Mouse (Mus musculus) MN1 (cell line): ENCODE data around the gene Tra2a.

Experiments
- DNase-seq: peaks from one replicate; pipeline ENCODE4 v3.0.0-alpha.2; 2016; ENCODE audit warnings: low spot score

The Tra2a gene

GRCm38 (mm10) chr6:49236331-49236730 is 27.5 kb downstream of the Tra2a start:
- DNase-seq = peak; percentile 81

DNA sequence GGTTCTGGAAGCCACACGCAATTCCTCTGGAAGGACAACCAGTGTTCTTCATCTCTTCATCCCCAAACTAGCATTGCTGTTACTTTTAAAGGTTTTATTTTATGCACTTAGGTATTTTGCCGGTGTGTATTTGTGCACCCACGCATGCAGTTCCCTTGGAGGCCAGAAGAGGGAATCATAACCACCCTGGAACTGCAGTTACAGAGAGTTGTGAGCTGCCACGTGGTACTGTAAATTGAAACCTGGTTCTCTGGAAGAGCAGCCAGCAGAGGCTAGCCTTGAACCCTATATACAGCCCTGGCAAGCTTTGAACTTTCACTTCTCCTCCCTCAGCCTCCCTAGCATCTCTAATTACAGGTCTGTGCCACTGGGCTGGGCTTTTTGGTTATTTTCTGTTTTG is 30.5 kb downstream of the Tra2a start:
- DNase-seq = no peak

- peak; percentile 34 for DNase-seq
These were observed 35.6 kb downstream of the Tra2a start for GRCm38 (mm10) chr6:49228126-49228679.

DNA sequence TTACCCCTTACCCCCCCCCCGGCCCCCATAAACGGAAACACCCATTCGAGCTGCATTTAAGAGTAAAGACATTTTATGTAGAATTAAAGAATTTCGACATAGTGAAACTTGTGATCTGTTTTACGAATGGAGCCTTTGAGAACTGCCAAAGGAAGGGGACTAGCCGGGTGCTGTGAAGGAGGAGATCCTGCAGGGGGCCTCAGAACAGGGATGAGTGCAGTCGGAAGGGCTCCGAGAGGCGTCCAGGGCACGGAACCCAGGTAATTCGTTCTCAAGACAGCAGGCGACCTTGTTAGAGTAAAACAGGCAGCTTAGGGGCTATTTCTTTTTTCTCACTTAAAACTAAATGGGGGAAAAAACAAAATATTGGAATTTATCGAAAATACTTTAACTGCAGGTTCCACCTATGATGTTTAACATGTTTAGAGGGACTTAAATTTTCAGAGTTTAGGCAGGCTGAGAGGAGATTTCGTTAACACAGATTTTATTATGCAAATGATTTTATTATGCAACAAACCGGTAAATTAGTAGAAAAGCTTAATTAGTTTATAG is 36.6 kb downstream of the Tra2a start:
- peak; percentile 51 for DNase-seq

DNA sequence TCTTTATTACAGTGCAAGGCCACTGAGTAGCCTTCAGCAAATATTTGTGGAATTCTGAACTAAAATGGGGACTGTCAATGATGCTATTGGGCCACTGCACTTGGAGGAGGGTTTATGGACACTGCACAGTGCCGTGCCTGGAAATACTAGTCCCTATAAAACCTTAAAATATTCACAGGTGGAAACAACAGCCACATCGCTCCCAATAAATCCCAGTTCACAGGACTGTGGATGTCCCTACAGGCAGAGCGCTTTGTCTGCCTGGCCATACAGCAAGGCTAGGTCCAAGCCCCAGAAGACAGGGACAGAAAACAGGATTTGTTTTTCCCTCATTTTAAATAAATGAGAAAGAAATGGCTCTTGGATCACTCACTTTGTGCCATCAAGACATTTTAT is 38.1 kb downstream of the Tra2a start:
- no peak for DNase-seq

DNA sequence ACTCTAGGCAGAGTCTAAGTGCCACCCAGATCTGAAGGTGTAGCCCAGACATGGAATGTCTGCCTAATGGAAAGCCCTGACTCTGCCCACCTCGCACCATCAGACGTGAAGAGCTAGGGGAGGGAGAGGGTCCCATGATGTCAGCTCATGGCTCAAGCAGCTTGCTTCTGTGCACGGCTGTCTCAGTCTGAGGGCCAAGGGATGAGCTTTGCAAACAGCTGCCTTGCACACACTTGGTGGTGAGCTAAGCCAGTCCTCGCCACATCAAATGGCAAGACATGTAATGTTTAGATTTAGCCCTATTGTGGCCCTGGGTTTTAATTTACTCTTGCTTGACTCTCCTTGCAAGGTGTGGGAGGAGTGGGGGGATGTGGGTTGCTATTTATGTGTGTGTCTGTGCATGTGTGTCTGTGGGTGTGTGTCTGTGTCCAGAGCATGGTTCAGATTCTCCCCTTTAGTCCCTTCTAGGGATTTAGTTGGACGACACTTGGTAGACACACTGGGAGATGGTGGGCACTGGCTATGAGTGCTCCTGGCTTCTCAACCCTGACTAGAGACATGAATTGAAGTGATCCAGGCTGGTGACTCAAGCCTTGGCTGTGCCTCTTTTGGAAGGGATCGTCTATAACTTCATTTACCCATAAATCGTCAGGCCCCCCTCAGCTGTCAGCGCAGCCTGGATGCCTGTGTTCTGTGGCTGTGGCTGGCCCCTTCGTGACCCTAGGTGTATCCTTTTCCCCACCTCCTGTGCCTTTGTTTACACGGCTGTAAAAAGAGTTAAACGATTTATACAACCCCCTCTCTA is 38.7 kb downstream of the Tra2a start:
- DNase-seq = no peak

DNA sequence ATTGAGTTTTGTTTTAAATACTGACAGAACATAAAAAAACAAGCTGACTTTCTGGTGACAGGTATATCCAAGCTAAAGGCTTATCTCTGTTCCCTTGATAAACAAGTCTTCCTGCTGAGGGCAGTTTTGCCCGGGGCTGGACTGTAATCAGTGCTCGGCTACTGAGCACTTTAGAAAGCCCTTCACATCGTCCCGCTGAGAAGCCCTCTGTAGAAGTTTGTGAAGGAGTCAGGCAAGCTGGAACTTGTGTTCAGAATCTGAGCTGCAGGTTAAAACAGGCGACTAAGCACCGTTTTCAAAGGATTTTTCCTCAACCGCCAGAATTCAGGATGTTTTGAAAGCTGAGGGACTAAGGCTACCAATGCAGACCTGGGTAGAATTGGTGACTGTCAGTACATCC is 41.9 kb downstream of the Tra2a start:
- DNase-seq = no peak

GRCm38 (mm10) chr6:49219920-49220604 is 43.8 kb downstream of the Tra2a start:
- DNase-seq = no peak

DNA sequence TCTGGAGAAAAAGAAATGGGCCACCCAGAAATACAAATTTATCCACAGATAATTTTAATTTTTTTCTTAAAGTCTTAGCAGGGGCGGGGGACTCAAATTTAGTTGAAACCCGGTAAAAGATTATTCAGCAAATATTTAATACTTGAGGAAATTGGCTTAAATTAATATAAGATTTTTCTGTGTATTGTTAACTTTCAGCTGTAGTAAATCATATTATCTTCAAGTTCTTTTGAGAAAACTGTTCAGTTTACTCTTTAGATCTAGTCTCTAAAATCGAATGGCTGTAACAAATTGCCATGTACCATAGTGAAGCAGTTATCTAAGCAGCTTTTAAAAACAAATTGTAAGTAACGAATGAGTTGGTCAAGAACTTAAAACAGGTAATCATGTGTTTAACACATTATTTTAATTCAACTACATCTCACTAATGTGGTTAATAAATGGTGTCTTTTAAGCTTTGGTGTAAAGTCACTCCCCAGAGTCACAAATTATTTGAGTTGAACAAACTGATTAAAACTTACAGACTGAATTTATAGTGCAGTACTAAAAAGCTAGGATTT is 44.8 kb downstream of the Tra2a start:
- DNase-seq = no peak

- peak; percentile 22 for DNase-seq
These were observed 45.5 kb downstream of the Tra2a start for GRCm38 (mm10) chr6:49218275-49218802.

DNA sequence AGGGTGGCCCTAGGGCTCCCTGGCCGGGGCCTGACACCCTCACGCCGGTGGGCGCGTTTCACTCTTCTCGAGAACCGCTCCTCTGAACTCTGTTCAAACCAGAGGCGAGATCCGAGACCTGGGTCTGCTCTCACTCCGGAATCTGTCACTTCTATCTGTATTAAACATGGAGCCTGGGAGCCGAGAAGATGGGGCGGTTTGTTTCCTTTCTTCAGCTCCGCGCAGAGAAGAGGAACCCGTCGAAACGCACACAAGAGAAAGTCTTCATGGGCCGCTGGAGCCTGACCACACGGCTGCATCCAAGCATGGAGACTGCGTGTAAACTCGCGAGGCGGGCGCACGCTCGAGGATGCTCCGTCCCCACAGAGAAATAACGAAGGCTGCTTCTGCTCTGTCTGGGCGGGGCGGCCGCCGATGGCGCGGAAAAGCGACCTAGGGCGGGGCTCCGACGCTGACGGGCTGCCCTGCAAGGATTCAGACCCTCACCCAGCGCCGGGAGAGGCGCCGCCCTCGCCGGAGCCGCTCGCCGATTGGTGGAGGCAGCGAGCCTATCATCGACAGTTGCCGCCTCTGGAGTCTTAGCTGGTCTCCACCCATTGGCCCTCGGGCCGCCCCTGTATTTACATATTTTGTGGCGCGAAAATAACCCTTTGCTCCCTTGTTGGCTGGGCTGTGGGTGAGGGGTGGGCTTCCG is 46.1 kb downstream of the Tra2a start:
- peak; percentile 94 for DNase-seq

- DNase-seq = no peak
These were observed 46.9 kb downstream of the Tra2a start for GRCm38 (mm10) chr6:49216811-49217542.

DNA sequence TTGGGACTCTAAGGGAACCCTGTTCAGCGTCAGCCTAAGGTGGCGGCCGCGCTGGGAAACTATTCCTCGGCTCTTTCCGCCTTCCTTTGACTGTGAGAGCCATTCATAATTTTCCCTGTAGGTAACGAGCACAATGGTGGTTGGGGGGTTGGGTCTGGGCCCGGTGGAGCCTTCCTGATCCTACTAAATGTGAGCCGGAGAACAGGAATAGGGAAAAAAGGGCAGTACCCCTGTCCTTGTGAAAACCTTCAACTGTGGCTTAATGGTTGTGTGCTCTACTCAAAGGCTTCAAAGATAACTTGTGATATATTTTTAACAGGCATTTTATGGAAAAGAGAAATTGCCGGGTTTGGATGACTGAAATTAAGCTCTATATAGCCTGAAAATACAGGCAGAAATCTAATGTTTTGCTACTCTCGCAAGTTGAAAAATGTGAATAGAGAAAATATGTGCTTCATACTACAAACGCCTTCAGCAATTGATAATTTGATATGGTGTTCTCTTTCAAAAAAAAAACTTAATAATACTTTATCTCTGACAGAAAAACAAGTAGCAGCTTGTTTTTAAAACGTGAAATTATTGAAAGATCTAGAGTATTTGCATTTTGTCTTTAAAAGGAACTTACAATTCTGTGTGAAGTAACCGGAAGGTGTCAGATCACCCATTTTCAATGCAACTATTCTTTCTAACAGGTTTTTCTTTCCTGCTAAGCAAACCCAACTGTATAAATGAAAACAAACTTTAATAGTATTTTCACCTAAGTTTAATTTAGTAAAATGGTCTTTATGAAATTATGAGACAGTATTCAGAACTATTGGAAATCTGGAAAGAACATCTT is 47.9 kb downstream of the Tra2a start:
- peak; percentile 45 for DNase-seq

DNA sequence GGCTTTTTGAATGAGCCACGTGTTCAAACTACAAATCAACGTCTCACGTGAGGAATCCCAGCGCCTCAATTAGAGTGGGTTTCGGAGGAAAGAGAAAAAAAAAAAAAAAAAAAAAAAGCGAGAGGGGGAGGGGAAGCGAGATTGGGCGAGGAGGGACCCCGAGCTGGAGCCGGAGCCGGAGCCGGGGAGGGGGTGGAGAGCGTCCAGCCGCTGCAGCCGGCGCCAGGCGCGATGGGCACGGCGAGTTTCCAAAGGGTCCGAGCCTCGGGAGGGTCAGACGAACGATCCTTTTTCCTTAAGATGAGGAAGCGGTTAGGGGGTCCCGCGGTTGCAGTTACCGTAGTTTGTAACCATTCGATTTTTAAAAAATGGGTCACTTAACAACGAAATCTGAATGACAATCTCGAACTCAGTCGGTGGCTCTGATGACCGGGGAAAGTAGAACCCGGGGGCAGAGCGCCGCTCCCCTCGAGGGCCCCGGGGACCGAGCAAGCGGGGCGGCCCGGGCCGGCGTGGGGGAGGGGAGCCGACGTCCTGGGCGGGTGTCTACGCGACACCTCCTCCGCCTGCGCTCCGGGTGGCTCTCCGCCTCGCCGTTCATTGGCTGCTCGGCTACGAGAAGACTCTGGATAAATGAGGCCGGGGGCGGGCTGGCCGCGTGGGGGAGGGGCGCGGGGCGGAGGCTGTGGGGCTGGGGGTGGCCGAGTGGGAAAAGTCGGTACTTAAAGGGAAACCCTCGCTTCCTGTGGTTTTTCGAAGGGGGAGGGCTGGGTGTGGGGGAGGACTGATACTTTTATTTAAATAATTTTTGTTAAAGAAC is 48.7 kb downstream of the Tra2a start, which contains the start of gene Igf2bp3:
TSS of gene Igf2bp3 (minus strand) at position 30 of the 820 bp plus-strand sequence.
- DNase-seq = peak; percentile 88

DNA sequence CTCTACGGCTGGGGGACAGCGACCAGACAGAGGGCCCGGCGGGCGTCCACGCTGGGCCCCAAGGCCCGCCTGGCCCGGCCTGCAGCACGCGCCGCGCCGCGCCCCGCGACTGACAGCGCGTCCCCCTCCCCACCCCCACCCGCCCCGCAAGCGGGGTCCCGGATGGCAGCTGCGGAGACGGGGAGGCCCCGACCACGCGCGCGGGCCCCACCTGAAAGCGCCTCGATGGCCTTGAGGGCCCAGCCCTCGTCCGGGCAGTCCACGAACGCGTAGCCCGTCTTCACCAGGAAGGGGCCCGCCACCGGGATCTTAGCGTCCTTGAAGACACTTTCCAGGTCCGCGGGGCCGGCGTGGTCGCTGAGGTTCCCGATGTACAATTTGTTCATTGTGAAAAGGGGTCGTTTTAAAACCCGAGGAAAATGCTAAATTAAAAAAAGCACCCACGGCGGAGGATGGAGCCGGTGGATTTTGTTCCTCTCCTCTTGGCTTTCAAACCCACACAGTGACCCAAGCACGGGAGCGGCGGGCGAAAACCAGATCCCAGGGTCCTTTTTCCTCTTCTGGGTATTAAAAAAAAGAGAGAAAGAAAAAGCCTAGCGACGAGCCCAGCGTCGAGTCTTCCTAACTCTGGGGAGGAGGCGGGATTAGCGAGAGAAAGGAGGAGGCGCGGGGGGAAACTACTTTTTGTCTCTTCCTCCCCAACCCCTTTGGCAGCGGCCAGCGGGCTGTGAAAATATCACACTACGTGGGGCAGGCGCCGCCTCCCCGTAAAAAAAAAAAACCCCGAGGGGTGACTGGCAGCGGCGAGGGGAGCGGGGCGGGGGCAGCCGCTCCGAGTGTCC is 49.5 kb downstream of the Tra2a start:
- peak; percentile 79 for DNase-seq

DNA sequence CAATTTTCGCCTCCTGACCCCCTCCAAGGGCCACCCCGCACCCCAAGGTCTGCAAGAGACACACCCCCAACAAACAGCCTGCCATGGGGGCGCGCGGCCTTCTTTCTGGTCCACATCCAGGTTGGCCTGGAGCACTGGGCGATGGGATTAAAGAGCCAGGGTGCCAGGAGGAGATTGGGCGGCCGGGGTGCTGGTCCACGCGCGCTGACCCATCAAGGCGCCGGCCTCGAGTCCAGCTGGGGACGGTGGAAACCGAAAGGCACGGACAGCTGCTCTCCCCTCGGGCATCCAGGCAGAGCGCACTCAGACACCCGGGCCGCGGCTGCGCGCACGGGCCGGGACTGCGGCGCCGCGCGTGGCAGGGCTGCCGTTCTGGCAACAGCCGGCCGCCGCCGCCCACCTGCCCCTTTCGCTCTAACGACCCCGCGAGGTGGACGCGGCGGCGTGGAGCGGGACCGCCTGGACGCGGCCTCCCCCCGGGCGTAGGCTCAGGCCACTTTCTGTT is 50.2 kb downstream of the Tra2a start:
- DNase-seq = peak; percentile 23

DNA sequence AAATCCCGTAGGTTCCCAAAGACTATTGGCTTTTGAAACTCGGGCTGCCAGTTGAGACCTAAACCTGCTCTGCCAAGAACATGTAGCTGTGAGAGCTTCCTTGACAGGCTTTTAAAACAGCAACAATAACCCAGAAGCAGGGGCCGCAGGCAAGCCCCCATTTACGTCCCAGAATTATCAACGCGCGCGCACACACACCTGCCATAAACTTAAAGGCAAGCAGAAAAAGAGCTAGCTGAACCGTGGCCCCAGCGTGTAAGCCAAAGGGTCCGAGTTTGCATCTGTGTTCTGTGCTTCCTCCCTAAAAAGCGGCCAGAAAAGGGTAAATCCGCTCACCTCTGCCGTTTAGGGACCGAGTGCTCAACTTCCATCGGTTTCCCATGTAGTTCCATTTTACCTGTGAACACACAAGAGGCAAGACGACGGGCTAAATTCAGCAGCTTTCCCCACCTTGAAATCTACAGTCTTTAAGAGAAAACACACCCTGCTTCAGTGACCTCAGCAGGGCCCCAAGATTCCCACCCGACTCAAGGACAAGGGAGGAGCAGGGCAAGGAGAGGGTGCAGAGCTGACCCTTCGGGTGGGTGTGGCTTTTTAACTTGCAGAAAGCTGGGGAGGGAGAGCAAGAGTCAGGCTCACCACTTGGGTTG is 50.8 kb downstream of the Tra2a start:
- no peak for DNase-seq
